Mouse (Mus musculus) retina, postnatal 1 day (tissue): Measurements from ENCODE around the gene Rcl1.
A peak's percentile ranks its signal among the peaks of the same experiment; 100 is the strongest.

ENCODE experiments used
- DNase-seq: peaks from one replicate; pipeline ENCODE4 v3.0.0-alpha.2; 2012

Gene Rcl1

DNA sequence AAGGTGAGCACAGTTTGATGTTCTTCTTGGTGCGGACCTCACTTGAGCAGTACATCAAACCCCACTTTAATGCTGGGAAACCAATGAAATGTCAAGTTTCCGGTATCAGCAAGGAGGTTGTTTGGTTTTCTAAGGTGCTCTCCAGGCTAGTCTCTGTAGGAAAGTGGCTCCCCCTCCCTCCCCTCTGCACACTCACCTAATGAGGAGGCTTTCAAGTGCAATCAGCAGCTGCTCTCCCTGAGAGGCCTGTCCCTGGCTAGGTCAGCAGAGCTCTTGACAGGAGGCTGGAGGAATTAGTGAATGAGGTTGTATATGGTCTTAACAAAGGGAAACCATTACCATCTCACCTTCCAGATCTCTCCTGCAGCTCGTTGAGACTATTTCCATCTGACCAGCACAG is 54.4 kb downstream of the Rcl1 start:
- DNase-seq = no peak

GRCm38 (mm10) chr19:29156417-29156816 is 55.2 kb downstream of the Rcl1 start:
- DNase-seq = no peak

GRCm38 (mm10) chr19:29157678-29158466 is 56.7 kb downstream of the Rcl1 start:
- no peak for DNase-seq

GRCm38 (mm10) chr19:29158486-29158885 is 57.3 kb downstream of the Rcl1 start:
- no peak for DNase-seq

DNA sequence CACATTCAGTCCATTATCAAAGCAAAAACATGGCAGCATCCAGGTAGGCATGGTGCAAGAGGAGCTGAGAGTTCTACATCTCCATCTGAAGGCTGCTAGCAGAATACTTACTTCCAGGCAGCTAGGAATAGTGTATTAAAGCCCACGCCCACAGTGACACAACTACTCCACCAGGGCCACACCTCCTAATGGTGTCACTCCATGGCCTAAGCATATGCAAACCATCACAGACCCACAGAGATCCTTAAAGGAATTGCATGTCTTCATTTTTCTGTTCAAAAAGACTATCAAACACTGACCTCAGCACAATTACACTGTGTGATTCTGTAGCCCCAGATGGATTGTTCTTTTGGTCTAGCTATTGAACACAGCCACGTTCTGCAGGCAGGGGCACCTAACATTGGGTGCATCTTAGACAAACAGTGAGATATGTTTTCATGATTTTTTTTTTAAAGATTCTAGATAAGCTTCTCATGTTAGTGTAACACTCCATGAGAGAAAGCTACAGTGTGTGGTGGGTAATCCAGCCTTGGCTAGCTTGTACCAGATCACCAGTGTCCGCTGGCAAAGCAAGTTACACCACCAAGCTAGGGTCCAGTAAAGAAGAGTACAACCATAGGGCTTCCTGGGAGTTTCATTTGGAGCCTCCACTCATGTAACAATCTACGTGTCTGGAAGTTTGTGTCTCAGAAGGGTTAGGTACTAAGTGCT is 62.8 kb downstream of the Rcl1 start:
- no peak for DNase-seq

- peak; percentile 31 for DNase-seq
These were observed 63.5 kb downstream of the Rcl1 start for GRCm38 (mm10) chr19:29164528-29165166.

- DNase-seq = no peak
These were observed 66.8 kb downstream of the Rcl1 start for GRCm38 (mm10) chr19:29167938-29168337.

DNA sequence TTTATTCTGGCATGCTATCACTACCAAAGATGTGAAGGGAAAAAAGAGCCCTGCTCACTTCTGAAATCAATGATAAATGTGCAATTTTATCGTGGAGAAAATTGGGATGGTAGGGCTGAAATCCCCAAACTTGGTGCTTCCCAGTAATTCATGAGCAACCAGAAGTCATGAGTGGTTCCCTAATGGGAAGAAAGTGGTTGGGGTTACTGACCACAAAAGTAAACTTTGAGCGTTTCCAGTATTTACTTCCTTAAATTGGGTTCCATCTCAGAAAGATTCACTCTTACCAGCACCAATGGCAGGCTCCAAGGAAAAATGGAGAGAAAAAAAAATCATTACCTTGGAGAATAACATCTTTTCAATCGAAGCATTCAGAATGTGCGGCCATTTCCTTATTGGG is 79.2 kb downstream of the Rcl1 start:
- DNase-seq = no peak

DNA sequence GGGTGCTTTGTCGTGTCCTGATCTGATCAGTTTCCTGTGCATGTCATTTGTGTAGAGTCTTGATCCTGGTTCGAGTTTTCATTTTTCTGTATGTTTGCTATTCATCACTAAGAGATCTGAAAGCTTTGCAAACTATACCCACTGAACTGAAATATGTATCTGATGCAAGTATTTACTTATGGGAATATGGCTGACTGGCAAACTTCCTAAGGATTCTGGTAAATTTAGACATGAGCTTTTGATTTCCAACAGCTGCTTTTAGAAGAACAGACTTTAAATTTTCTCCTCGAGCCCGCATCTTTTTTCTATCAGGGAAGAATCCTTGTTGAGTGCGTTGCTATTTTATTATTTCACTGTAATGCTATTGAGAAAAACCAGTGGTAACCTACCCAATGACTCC is 81.0 kb downstream of the Rcl1 start:
- DNase-seq = no peak

GRCm38 (mm10) chr19:29185122-29185521 is 83.9 kb downstream of the Rcl1 start:
- DNase-seq = no peak

DNA sequence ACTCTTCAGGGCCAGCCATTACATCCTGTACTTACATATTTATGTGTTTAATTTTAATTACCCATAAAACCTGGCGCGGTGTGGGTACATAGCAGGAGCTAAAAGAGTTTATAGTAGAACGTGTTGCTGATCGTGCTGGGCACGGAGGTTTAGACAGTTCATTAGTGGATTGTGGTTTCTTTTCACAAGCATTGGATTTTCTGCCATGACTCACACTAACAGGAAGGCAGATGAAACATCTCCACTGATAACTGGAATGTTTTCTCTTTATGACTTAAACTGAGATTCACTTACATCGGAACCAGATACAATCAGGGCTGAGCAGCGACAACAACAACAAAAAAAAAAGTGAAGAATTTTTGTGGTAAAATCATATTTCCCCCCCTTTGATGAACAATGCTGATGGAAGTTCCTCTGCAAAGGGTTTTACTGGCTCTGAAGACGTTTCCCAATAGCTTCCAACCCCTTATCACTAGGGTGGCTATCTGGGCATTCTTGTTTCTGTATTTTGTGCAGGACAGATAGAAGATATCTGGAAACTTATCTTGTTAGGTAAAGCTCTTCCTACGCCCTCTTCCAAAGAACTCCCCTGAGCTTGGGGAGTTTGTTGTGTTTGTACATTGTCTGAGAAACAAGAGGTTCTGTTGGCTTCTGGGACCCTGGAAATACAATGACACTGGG is 84.5 kb downstream of the Rcl1 start:
- DNase-seq = no peak

DNA sequence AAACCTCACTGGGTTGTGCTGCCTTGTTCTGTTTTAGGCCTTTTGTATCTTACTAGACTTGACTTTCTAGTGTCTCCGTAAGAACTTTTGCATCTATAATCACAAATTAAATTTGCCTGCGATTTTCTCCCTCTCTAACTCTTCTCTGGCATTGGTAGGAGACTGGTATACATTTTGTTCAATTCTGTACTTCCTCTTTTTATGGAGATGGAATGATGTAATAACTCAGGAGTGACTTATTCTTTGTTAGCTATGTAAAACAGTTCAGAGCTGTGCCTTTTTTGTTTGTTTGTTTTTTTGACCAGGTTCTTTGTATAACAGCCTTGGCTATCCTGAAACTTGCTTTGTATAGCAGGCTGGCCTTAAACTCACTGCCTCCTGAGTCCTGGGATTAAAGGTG is 87.7 kb downstream of the Rcl1 start:
- DNase-seq = no peak
